Mouse (Mus musculus) small intestine, adult 2 months (tissue): Measurements from ENCODE around the gene Dcbld2.

Experiments used
- CTCF ChIP-seq: fragments of 200-500 bp; IDR thresholded peaks from 2 replicates; pipeline ENCODE4 v1.5.1; 2012; ENCODE audit warnings: low read depth, mild to moderate bottlenecking, control low read depth, inconsistent platforms, low read length, moderate library complexity, mixed read lengths; ENCODE audit not compliant: insufficient replicate concordance, insufficient read length; ENCODE audit errors: extremely low read depth
- POLR2A ChIP-seq: fragments of 200-500 bp; IDR thresholded peaks from 2 replicates; pipeline ENCODE4 v1.6.1; 2012; ENCODE audit warnings: low read depth, mild to moderate bottlenecking, control low read depth, inconsistent platforms, low read length, moderate library complexity

DNA sequence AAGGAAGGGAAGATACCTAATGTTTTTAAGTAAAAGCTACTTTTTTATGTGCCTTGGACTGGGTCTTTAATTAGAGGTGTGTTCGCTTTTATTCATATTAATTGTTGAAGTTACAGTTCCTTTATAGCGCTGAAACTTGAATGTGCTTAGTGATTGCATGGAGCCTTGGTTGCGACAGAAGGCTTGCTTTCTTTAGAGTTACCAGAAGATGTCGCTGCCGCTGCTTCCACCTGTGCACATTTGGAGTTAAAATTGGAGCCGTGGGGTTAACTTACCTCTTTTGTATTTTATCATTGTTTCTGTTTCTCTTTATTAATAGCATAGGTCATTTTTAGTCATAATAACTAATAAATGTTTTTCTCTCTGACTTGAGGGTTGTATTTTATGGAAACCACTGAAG is 36.5 kb downstream of the Dcbld2 start:
- TF ChIP-seq POLR2A, result no peak
- TF ChIP-seq CTCF, result no peak
